Mouse (Mus musculus) CH12.LX (cell line): ENCODE measurements around the gene Epb41l1.

Experiments
- CTCF ChIP-seq, 2 experiments: IDR thresholded peaks in 1 of 2; conservative IDR thresholded peaks in 1 of 2; 2 replicates each; pipeline ENCODE4 v1.5.1; 2011 to 2012; ENCODE audit warnings: low read depth in 2 of 2, low read length in 2 of 2, improper control_type of control experiment in 1 of 2, inconsistent platforms in 1 of 2, mild to moderate bottlenecking in 1 of 2, moderate library complexity in 1 of 2
- MAX ChIP-seq: IDR thresholded peaks from 2 replicates; pipeline ENCODE4 v1.6.1; 2011; ENCODE audit warnings: low read length, improper control_type of control experiment
- POLR2A ChIP-seq: IDR thresholded peaks from 2 replicates; pipeline ENCODE4 v1.6.1; 2011; ENCODE audit warnings: low read depth, mild to moderate bottlenecking, improper control_type of control experiment, low read length
- RCOR1 ChIP-seq: conservative IDR thresholded peaks from 2 replicates; pipeline ENCODE4 v1.6.1; 2012; ENCODE audit warnings: low read depth, mild to moderate bottlenecking, inconsistent platforms, low read length, improper control_type of control experiment
- UBTF ChIP-seq: IDR thresholded peaks from 2 replicates; pipeline ENCODE4 v1.6.1; 2012; ENCODE audit warnings: low read depth, mild to moderate bottlenecking, inconsistent platforms, low read length, improper control_type of control experiment, moderate library complexity
- ZKSCAN1 ChIP-seq: IDR thresholded peaks from 2 replicates; pipeline ENCODE4 v1.6.1; 2012; ENCODE audit warnings: low read depth, inconsistent platforms, low read length, improper control_type of control experiment, borderline replicate concordance

DNA sequence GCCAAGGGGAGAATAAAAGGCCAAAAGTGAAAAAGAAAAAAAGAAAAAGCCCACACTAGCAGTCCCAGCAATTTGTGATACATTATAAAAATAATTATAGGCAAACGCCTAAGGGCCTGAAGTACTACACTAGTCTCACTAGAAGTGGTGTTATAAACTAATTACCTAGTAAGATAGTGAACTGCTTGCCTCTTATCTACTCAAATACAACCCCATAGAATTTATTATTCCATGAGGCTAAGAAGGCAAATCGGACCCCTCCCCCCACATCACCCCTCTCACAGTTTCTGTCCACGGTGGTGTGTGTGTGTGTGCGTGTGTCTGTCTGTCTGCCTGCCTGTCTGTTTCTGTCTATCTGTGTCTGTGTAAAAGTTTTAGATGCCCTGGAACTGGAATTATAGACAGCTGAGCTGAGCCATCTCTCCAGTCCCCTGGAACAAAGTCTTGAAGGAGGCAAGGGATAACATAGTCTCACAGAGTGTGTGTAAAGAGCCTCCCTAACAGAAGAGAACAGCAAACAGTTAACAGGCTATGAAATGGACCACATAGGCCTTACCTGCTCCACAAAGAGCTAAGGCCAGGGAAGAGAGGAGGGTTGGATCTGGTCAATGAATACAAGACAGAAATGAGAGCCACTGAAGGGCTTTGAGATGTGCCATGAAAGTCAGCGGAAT, 27.4 kb upstream of the Epb41l1 start:
- TF ChIP-seq CTCF (conservative IDR thresholded peaks at IDR 0.05 in 1 of 2, IDR thresholded peaks at IDR 0.05 in 1 of 2; ENCODE audit: low read depth in 2 of 2, low read length in 2 of 2) (no peak), POLR2A (no peak), UBTF (no peak), ZKSCAN1 (no peak), MAX (no peak), RCOR1 (no peak)
